Mouse (Mus musculus): ENCODE measurements around the gene Rtl10. TPM values are rescaled to one million over a fixed set of nuclear protein-coding genes. Genes with fewer than 3 reads are reported as not detected.
"Not testable (repeated sequence)": the region's sequence is repeated elsewhere in the genome, so short reads cannot be mapped to it uniquely, and the experiment has no call there.

The Rtl10 gene
- total RNA-seq, 1 experiment from 2014 or later, result 8.6 TPM

GRCm38 (mm10) chr16:18483839-18484238 lies 14.9 kb upstream of the Rtl10 start:
- no peak for DNase-seq

GRCm38 (mm10) chr16:18484386-18484785 lies 14.3 kb upstream of the Rtl10 start:
- DNase-seq, result no peak

GRCm38 (mm10) chr16:18484794-18485435 lies 13.8 kb upstream of the Rtl10 start:
- DNase-seq, result no peak

- no peak for DNase-seq
These were observed 12.6 kb upstream of the Rtl10 start for GRCm38 (mm10) chr16:18486126-18486525.

GRCm38 (mm10) chr16:18490281-18490680 lies 8.4 kb upstream of the Rtl10 start:
- no peak for DNase-seq

- no peak for DNase-seq
These were observed 7.8 kb upstream of the Rtl10 start for GRCm38 (mm10) chr16:18490894-18491293.

- DNase-seq, result no peak
These were observed 711 bp upstream of the Rtl10 start for GRCm38 (mm10) chr16:18497865-18498515.

GRCm38 (mm10) chr16:18498996-18499395 lies 295 bp downstream of the Rtl10 start:
- peak; percentile 25 for DNase-seq

- no peak for DNase-seq
These were observed 2.8 kb downstream of the Rtl10 start for GRCm38 (mm10) chr16:18501531-18501930.

GRCm38 (mm10) chr16:18503566-18504342 lies 5.1 kb downstream of the Rtl10 start:
- no peak for DNase-seq

GRCm38 (mm10) chr16:18506524-18507199 lies 8.0 kb downstream of the Rtl10 start:
- DNase-seq, result no peak

GRCm38 (mm10) chr16:18507200-18507549 lies 8.5 kb downstream of the Rtl10 start:
- DNase-seq, result no peak

GRCm38 (mm10) chr16:18511741-18512140 lies 13.0 kb downstream of the Rtl10 start:
- DNase-seq, result peak; percentile 47

- no peak for DNase-seq
These were observed 14.8 kb downstream of the Rtl10 start for GRCm38 (mm10) chr16:18513508-18513907.

- DNase-seq, result no peak
These were observed 19.4 kb downstream of the Rtl10 start for GRCm38 (mm10) chr16:18518091-18518490.

- no peak for DNase-seq
These were observed 25.0 kb downstream of the Rtl10 start for GRCm38 (mm10) chr16:18523563-18524245.

- DNase-seq, result no peak
These were observed 30.0 kb downstream of the Rtl10 start for GRCm38 (mm10) chr16:18528656-18529055.

- DNase-seq, result not testable (repeated sequence)
These were observed 34.4 kb downstream of the Rtl10 start for GRCm38 (mm10) chr16:18533061-18533460.

- DNase-seq, result peak; percentile 21
These were observed 38.8 kb downstream of the Rtl10 start for GRCm38 (mm10) chr16:18537407-18537990.

- DNase-seq, result no peak
These were observed 40.6 kb downstream of the Rtl10 start for GRCm38 (mm10) chr16:18539281-18539680.

GRCm38 (mm10) chr16:18543151-18543829 lies 44.6 kb downstream of the Rtl10 start:
- DNase-seq, result peak; percentile 52
